Mouse (Mus musculus) limb, embryonic 11.5 days (tissue): Measurements from ENCODE around the gene Gtf2ird1. TPM values are rescaled to one million over a fixed set of nuclear protein-coding genes. Genes with fewer than 3 reads are reported as not detected.

Experiments
- ATAC-seq: fragments of 200-750 bp; cut with Nextera tagmentation; 2 replicates; pipeline ENCODE4 v1.8.0; 2017; ENCODE audit warnings: low read depth; ENCODE audit not compliant: insufficient number of reproducible peaks, low FRiP score, low TSS enrichment
- DNase-seq: peaks from one replicate; pipeline ENCODE4 v3.0.0-alpha.2; 2015; ENCODE audit warnings: low spot score
- H3K27ac ChIP-seq: fragments of 300-500 bp; sonication (generic); replicated peaks from 2 replicates; pipeline ENCODE4 v1.5.1; 2014; ENCODE audit warnings: low read depth, mild to moderate bottlenecking, low read length
- H3K27me3 ChIP-seq: fragments of 300-500 bp; sonication (generic); 2 replicates; pipeline ENCODE4 v1.6.1; 2014; ENCODE audit warnings: mild to moderate bottlenecking, low read length, mixed read lengths; ENCODE audit not compliant: control insufficient read depth, insufficient read depth
- H3K36me3 ChIP-seq: fragments of 300-500 bp; sonication (generic); 2 replicates; pipeline ENCODE4 v1.6.1; 2014; ENCODE audit warnings: mild to moderate bottlenecking, low read length, moderate library complexity, mixed read lengths; ENCODE audit not compliant: control insufficient read depth, insufficient read depth
- H3K4me1 ChIP-seq: fragments of 300-500 bp; sonication (generic); 2 replicates; pipeline ENCODE4 v1.6.1; 2014; ENCODE audit warnings: low read length, mixed read lengths; ENCODE audit not compliant: control insufficient read depth, insufficient read depth
- H3K4me2 ChIP-seq: fragments of 300-500 bp; sonication (generic); 2 replicates; pipeline ENCODE4 v1.6.1; 2014; ENCODE audit warnings: low read depth, mild to moderate bottlenecking, moderate library complexity; ENCODE audit not compliant: severe bottlenecking
- H3K4me3 ChIP-seq: fragments of 300-500 bp; sonication (generic); 2 replicates; pipeline ENCODE4 v1.5.1; 2014; ENCODE audit warnings: low read depth, low read length
- H3K9ac ChIP-seq: fragments of 300-500 bp; sonication (generic); 2 replicates; pipeline ENCODE4 v1.6.1; 2014; ENCODE audit warnings: mild to moderate bottlenecking, low read length
- H3K9me3 ChIP-seq: fragments of 300-500 bp; sonication (generic); 2 replicates; pipeline ENCODE4 v1.6.1; 2016; ENCODE audit warnings: low read length; ENCODE audit not compliant: control insufficient read depth
- WGBS: fragments of 180-500 bp; shearing (Covaris S2); extraction: QIAGEN DNeasy Blood & Tissue Kit; methylation state at CpG from one replicate; pipeline ENCODE4 v1.1.7; 2014; 5-methylcytosine and 5-hydroxymethylcytosine counted together
- polyA plus RNA-seq: library from polyadenylated mRNA; unstranded; fragments of >200 nt; fragmentation: Nextera tagmentation; extraction: Ambion mirVana; gene quantifications from 2 replicates; pipeline ENCODE4 v1.2.1, GENCODE M21; 2014

Gtf2ird1 gene
- 126 and 135 TPM in 2 replicates for polyA plus RNA-seq

DNA sequence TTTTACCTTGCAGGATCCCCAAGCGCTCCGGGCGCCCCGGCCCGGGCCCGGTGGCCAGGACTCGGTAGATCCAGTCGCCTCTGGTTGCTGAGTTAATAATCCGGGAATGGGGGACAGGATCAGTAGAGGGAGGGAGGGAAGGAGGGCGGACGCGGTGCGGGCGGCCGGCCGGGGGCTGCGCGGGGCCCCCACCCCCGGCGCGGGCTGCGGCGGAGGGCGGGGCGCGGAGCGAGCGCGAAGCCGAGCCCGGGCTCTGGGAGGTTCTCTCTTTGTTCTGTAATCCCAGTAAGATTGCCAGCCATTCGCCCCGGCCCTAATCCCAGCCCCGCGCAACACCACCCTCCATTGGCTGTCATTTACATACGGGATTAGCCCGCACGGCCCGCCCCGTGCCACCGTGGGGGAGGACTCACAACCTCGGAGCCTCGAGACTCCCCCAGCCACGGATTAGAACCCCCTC lies at the start of gene Gtf2ird1:
TSS of gene Gtf2ird1 (minus strand) at position 214 of the 460 bp plus-strand sequence.
- DNase-seq (peak; percentile 87), ATAC-seq (peak; percentile 76)
- Histone ChIP-seq H3K36me3 (no peaks in the 10 kb centered on the region), H3K27me3 (no peaks in the 10 kb centered on the region), H3K9ac (peak within 1 kb of the TSS; percentile 97), H3K9me3 (no peaks in the 10 kb centered on the region), H3K4me2 (peak within 1 kb of the TSS; percentile 88), H3K27ac (peak within 1 kb of the TSS; percentile 81), H3K4me3 (peak within 1 kb of the TSS; percentile 83), H3K4me1 (peaks cover 10% of the 10 kb centered on the region)
- WGBS = under 1% methylated on average over 43 of the region's 44 CpGs

DNA sequence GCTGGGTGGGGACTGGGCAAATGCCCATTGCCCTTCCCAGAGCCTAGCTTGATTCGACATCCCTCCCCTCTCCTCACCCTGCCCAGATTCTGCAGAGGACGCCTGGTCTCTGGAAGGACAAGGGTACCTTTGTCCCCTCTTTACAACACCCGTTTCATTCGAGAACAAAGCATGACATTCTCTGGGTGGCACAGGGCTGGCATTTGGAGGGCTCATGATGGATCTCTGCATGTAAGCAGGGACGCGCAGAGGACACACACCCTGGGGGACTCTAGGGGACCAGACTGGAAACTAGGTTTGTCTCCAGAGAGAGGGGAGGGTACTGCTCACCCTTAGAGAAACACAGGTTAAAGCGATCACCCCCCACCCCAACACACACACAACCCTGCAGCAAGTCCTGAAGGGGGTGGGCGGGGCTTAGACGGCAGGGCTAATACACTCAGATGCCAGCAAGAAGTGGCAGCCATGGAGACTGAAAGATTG lies 49.3 kb upstream of the Gtf2ird1 start:
- DNase-seq = no peak
- ATAC-seq = no peak
- Histone ChIP-seq H3K9me3 (no peaks in the 10 kb centered on the region), H3K4me2 (no peak overlapping the region), H3K36me3 (peaks cover 21% of the 10 kb centered on the region), H3K27ac (no peak overlapping the region), H3K27me3 (no peaks in the 10 kb centered on the region), H3K4me1 (no peaks in the 10 kb centered on the region), H3K9ac (no peak overlapping the region), H3K4me3 (no peak overlapping the region)
- 80% methylated on average over 9 of the region's 9 CpGs for WGBS

DNA sequence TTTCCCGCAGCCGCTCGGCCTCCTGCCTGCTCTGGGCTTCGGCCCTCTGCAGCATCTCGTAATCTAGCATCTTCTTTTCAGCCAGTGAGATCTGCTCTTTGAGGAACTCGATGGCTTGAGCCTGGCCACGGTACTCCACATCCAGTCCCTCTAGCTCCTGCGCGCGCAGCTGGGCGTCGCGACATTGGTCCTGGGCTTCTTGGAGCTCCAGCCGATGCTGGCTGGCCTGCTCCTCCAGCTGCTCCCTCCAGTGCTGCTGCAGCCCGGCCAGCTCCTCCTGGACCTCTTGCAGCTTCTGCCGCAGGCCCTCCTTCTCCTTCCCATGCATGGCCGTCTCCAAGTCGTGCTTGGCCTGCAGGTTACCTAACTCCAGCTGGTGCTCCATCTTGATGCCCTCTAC lies 46.1 kb upstream of the Gtf2ird1 start:
- no peaks in the 10 kb centered on the region for H3K9me3 ChIP-seq
- no peak overlapping the region for H3K9ac ChIP-seq
- ATAC-seq (no peak), DNase-seq (no peak)
- no peaks in the 10 kb centered on the region for H3K4me1 ChIP-seq
- no peak overlapping the region for H3K4me2 ChIP-seq
- no peak overlapping the region for H3K4me3 ChIP-seq
- peaks cover 22% of the 10 kb centered on the region for H3K36me3 ChIP-seq
- no peaks in the 10 kb centered on the region for H3K27me3 ChIP-seq
- H3K27ac ChIP-seq = no peak overlapping the region
- WGBS = 96% methylated on average over 18 of the region's 18 CpGs

DNA sequence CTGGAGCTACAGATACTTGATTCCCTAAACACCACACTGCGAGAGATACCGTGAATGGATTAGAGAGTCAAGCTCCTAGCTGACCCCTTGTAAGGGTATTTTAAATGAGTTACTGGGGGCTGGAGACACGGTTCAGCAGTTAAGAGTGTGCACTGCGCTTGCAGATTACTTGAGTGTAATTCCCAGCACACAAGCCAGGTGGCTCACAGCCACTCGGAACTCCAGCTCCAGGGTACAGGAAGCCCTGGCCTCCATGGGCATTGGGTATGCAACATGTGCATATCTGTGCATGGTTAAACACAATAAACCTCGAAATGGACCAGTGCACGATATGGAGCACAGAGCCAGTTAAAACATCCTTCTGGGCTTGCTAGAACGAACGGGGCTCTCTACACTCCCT lies 44.9 kb upstream of the Gtf2ird1 start:
- no peak overlapping the region for H3K4me3 ChIP-seq
- H3K9ac ChIP-seq = no peak overlapping the region
- H3K4me2 ChIP-seq = no peak overlapping the region
- no peak for ATAC-seq
- H3K36me3 ChIP-seq = peaks cover 30% of the 10 kb centered on the region
- 88% methylated on average over 9 of the region's 9 CpGs for WGBS
- H3K4me1 ChIP-seq = no peaks in the 10 kb centered on the region
- H3K27me3 ChIP-seq = no peaks in the 10 kb centered on the region
- no peaks in the 10 kb centered on the region for H3K9me3 ChIP-seq
- H3K27ac ChIP-seq = no peak overlapping the region
- no peak for DNase-seq

DNA sequence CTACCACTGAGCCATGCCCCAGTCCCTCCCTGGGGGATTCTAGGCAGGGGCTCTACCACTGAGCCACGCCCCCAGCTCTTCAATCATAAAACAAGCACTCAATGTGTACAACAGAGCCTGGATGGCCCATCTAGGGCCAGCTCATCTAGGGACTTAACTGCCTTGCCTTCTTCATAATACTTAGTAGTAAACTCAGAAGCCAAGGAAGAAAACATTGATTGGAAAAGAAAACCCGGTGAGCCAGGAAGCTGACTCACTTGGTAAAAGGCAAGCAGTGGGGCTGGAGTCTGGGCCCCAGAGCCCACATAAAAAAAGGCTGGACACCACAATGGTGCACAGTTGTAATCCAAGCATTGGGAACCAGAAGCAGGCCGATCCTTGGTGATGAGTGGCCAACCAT lies 44.2 kb upstream of the Gtf2ird1 start:
- Histone ChIP-seq H3K4me1 (no peaks in the 10 kb centered on the region), H3K27ac (no peak overlapping the region), H3K9me3 (no peaks in the 10 kb centered on the region), H3K36me3 (peaks cover 33% of the 10 kb centered on the region), H3K9ac (no peak overlapping the region), H3K4me3 (no peak overlapping the region), H3K4me2 (no peak overlapping the region), H3K27me3 (no peaks in the 10 kb centered on the region)
- ATAC-seq = no peak
- DNase-seq = no peak
- WGBS = 94% methylated on average over 3 of the region's 3 CpGs

DNA sequence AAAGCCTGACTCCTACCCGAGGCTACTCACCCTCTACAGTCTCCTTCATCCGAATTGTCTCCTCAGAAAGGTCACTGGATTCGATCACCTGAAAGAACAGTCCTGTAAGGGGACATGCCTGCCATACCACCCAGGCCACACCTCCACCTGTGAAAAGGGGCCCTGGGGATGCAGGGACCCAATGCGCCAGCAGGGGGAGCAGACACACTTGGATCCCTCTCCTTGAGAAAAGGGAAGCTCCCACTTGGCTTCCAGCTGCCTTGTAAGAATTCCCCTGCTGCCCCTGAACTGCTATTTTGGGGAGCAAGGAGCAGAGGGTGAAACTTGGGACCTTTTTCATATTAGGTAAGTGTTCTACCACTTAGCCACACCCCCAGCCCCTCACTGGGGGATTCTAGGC lies 43.5 kb upstream of the Gtf2ird1 start:
- WGBS = 79% methylated on average over 4 of the region's 4 CpGs
- DNase-seq (peak; percentile 66), ATAC-seq (no peak)
- no peak overlapping the region for H3K4me3 ChIP-seq
- no peaks in the 10 kb centered on the region for H3K27me3 ChIP-seq
- H3K4me1 ChIP-seq = no peaks in the 10 kb centered on the region
- no peaks in the 10 kb centered on the region for H3K9me3 ChIP-seq
- H3K27ac ChIP-seq = no peak overlapping the region
- H3K36me3 ChIP-seq = peaks cover 33% of the 10 kb centered on the region
- no peak overlapping the region for H3K4me2 ChIP-seq
- no peak overlapping the region for H3K9ac ChIP-seq

DNA sequence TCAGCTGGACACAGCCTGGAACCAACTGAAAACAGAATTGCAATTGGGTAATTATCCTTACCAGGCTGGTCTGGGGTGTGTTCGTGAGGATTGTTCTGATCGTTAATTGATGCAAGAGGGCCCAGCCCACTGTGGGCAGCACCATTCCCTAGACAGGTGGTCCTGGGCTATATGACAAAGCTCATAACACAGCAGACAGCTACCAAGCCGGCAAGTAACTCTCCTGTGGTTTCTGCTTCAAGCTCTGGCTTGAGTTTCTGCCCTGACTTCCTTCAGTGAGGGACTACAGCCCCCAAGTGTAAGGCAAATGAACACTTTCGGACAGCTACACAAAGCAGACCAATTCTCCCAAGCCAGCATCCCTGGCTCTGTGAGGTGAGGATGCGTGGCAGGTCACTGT lies 40.5 kb upstream of the Gtf2ird1 start:
- Histone ChIP-seq H3K4me2 (no peak overlapping the region), H3K27ac (no peak overlapping the region), H3K4me3 (no peak overlapping the region), H3K4me1 (0 out of 2 replicates have a peak, but pooled peaks cover 1% of the 10 kb centered on the region), H3K27me3 (no peaks in the 10 kb centered on the region), H3K9me3 (no peaks in the 10 kb centered on the region), H3K9ac (no peak overlapping the region), H3K36me3 (peaks cover 25% of the 10 kb centered on the region)
- no peak for DNase-seq
- ATAC-seq = no peak
- WGBS = 91% methylated on average over 5 of the region's 5 CpGs

DNA sequence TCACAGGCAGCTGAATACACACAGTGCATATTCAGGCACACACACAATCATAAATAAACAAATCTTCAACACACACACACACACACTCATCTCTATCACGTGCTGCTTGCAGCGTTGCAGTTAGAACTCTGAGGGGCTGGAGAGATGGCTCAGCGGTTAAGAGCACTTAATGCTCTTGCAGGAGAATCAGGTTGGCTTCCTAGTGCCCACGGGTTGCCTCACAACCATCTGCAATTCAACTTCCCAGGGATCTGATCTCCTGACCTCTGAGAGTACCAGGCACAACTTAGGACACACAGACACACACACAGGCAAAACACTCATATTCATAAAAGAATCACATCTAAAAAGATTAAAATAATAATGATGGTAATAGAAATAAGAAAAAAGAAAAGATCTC lies 39.3 kb upstream of the Gtf2ird1 start:
- DNase-seq = no peak
- Histone ChIP-seq H3K4me1 (0 out of 2 replicates have a peak, but pooled peaks cover 2% of the 10 kb centered on the region), H3K27ac (no peak overlapping the region), H3K9me3 (no peaks in the 10 kb centered on the region), H3K4me2 (no peak overlapping the region), H3K27me3 (no peaks in the 10 kb centered on the region), H3K36me3 (peaks cover 22% of the 10 kb centered on the region), H3K4me3 (no peak overlapping the region), H3K9ac (no peak overlapping the region)
- no peak for ATAC-seq
- 87% methylated on average over 4 of the region's 4 CpGs for WGBS

DNA sequence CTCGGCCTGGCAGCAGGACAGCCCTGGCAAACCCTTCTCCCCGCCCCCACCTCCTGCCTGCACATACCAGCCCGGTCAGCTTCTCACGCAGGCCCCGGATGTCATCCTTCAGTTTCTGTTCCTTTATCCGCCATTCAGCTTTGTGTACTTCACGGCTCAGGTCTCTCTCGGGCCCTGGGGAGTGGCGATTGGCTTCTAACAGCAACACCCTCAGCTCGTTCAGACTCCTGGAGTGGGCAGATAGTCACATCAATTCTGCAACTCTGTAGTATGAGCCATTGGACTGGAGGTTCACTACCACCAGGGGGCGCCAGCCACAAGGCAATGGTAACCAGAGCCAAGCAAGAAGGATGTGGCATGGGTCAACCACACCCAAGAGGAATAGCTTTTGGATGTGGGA lies 37.6 kb upstream of the Gtf2ird1 start:
- H3K9me3 ChIP-seq = no peaks in the 10 kb centered on the region
- no peaks in the 10 kb centered on the region for H3K27me3 ChIP-seq
- 60% methylated on average over 11 of the region's 11 CpGs for WGBS
- no peak overlapping the region for H3K27ac ChIP-seq
- peaks cover 26% of the 10 kb centered on the region for H3K36me3 ChIP-seq
- ATAC-seq = 0 out of 2 replicates have a peak, but pooled peaks have one; percentile 46
- H3K4me3 ChIP-seq = no peak overlapping the region
- H3K4me2 ChIP-seq = no peak overlapping the region
- DNase-seq = peak; percentile 92
- no peak overlapping the region for H3K9ac ChIP-seq
- H3K4me1 ChIP-seq = peaks cover 5% of the 10 kb centered on the region; the same call in 1 of the 2 replicates
